Mouse (Mus musculus): ENCODE measurements around the gene 4930562C15Rik. TPM values are rescaled to one million over a fixed set of nuclear protein-coding genes. Genes with fewer than 3 reads are reported as not detected.

Gene 4930562C15Rik
- polyA plus RNA-seq, 1 experiment from 2014 or later: 0.44 TPM

- 67% methylated on average over 7 of the region's 7 CpGs for WGBS
- Histone ChIP-seq H3K27ac (no peak overlapping the region), H3K4me3 (no peak overlapping the region), H3K4me1 (peaks cover 37% of the 10 kb centered on the region), H3K27me3 (ENCODE audit: insufficient read depth, poor library complexity, severe bottlenecking) (no peaks in the 10 kb centered on the region), H3K9me3 (no peaks in the 10 kb centered on the region), H3K36me3 (peaks cover 3% of the 10 kb centered on the region; the same call in 1 of the 2 replicates)
- no peak for DNase-seq (ENCODE audit: low spot score)
Measured at GRCm38 (mm10) chr16:4901167-4901566, 66.0 kb downstream of the 4930562C15Rik start.

- Histone ChIP-seq H3K9me3 (no peaks in the 10 kb centered on the region), H3K4me3 (no peak overlapping the region), H3K36me3 (peaks cover 10% of the 10 kb centered on the region), H3K27me3 (ENCODE audit: insufficient read depth, poor library complexity, severe bottlenecking) (no peaks in the 10 kb centered on the region), H3K27ac (no peak overlapping the region), H3K4me1 (peaks cover 25% of the 10 kb centered on the region)
- DNase-seq (ENCODE audit: low spot score): no peak
- WGBS: 93% methylated on average over 2 of the region's 2 CpGs
Measured at GRCm38 (mm10) chr16:4902390-4902789, 67.2 kb downstream of the 4930562C15Rik start.

- H3K27me3 ChIP-seq (ENCODE audit: insufficient read depth, poor library complexity, severe bottlenecking): no peaks in the 10 kb centered on the region
- peaks cover 12% of the 10 kb centered on the region for H3K36me3 ChIP-seq
- no peak overlapping the region for H3K4me3 ChIP-seq
- peaks cover 22% of the 10 kb centered on the region for H3K4me1 ChIP-seq
- 0 out of 2 replicates have a peak overlapping the region, but pooled peaks have one; percentile 5 for H3K27ac ChIP-seq
- no peaks in the 10 kb centered on the region for H3K9me3 ChIP-seq
- no peak for DNase-seq (ENCODE audit: low spot score)
- 76% methylated on average over 6 of the region's 6 CpGs for WGBS
Measured at GRCm38 (mm10) chr16:4903491-4904102, 68.4 kb downstream of the 4930562C15Rik start.

- peaks cover 25% of the 10 kb centered on the region for H3K36me3 ChIP-seq
- 88% methylated on average over 3 of the region's 3 CpGs for WGBS
- H3K4me3 ChIP-seq: no peak overlapping the region
- DNase-seq (ENCODE audit: low spot score): no peak
- no peaks in the 10 kb centered on the region for H3K9me3 ChIP-seq
- H3K27me3 ChIP-seq (ENCODE audit: insufficient read depth, poor library complexity, severe bottlenecking): no peaks in the 10 kb centered on the region
- peaks cover 19% of the 10 kb centered on the region for H3K4me1 ChIP-seq
- H3K27ac ChIP-seq: no peak overlapping the region
Measured at GRCm38 (mm10) chr16:4904878-4905277, 69.7 kb downstream of the 4930562C15Rik start.

GRCm38 (mm10) chr16:4905591-4905990 lies 70.4 kb downstream of the 4930562C15Rik start:
- peaks cover 19% of the 10 kb centered on the region for H3K4me1 ChIP-seq
- H3K36me3 ChIP-seq: peaks cover 31% of the 10 kb centered on the region
- H3K4me3 ChIP-seq: no peak overlapping the region
- no peak for DNase-seq (ENCODE audit: low spot score)
- H3K9me3 ChIP-seq: no peaks in the 10 kb centered on the region
- 49% methylated on average over 1 of the region's 1 CpGs for WGBS
- no peaks in the 10 kb centered on the region for H3K27me3 ChIP-seq (ENCODE audit: insufficient read depth, poor library complexity, severe bottlenecking)
- H3K27ac ChIP-seq: no peak overlapping the region

- Histone ChIP-seq H3K4me1 (peaks cover 19% of the 10 kb centered on the region), H3K36me3 (peaks cover 41% of the 10 kb centered on the region), H3K9me3 (no peaks in the 10 kb centered on the region), H3K27ac (no peak overlapping the region), H3K27me3 (ENCODE audit: insufficient read depth, poor library complexity, severe bottlenecking) (no peaks in the 10 kb centered on the region), H3K4me3 (no peak overlapping the region)
- no peak for DNase-seq (ENCODE audit: low spot score)
Measured at GRCm38 (mm10) chr16:4906559-4906958, 71.3 kb downstream of the 4930562C15Rik start.

GRCm38 (mm10) chr16:4907386-4907785 lies 72.2 kb downstream of the 4930562C15Rik start:
- 71% methylated on average over 2 of the region's 2 CpGs for WGBS
- Histone ChIP-seq H3K36me3 (peaks cover 49% of the 10 kb centered on the region), H3K4me3 (no peak overlapping the region), H3K27me3 (ENCODE audit: insufficient read depth, poor library complexity, severe bottlenecking) (no peaks in the 10 kb centered on the region), H3K4me1 (peaks cover 16% of the 10 kb centered on the region), H3K27ac (no peak overlapping the region), H3K9me3 (no peaks in the 10 kb centered on the region)
- DNase-seq (ENCODE audit: low spot score): no peak

GRCm38 (mm10) chr16:4907972-4908371 lies 72.8 kb downstream of the 4930562C15Rik start:
- Histone ChIP-seq H3K4me3 (no peak overlapping the region), H3K27ac (no peak overlapping the region), H3K4me1 (peaks cover 20% of the 10 kb centered on the region), H3K36me3 (peaks cover 54% of the 10 kb centered on the region), H3K9me3 (no peaks in the 10 kb centered on the region), H3K27me3 (ENCODE audit: insufficient read depth, poor library complexity, severe bottlenecking) (no peaks in the 10 kb centered on the region)
- 57% methylated on average over 5 of the region's 5 CpGs for WGBS
- no peak for DNase-seq (ENCODE audit: low spot score)

GRCm38 (mm10) chr16:4909745-4910144 lies 74.5 kb downstream of the 4930562C15Rik start:
- H3K27ac ChIP-seq: no peak overlapping the region
- no peaks in the 10 kb centered on the region for H3K27me3 ChIP-seq (ENCODE audit: insufficient read depth, poor library complexity, severe bottlenecking)
- peaks cover 68% of the 10 kb centered on the region for H3K36me3 ChIP-seq
- peaks cover 22% of the 10 kb centered on the region for H3K4me1 ChIP-seq
- H3K4me3 ChIP-seq: no peak overlapping the region
- no peak for DNase-seq (ENCODE audit: low spot score)
- 100% methylated on average over 2 of the region's 2 CpGs for WGBS
- H3K9me3 ChIP-seq: no peaks in the 10 kb centered on the region

- 93% methylated on average over 8 of the region's 8 CpGs for WGBS
- Histone ChIP-seq H3K36me3 (peaks cover 75% of the 10 kb centered on the region), H3K27me3 (ENCODE audit: insufficient read depth, poor library complexity, severe bottlenecking) (no peaks in the 10 kb centered on the region), H3K4me1 (peaks cover 16% of the 10 kb centered on the region), H3K9me3 (no peaks in the 10 kb centered on the region), H3K27ac (no peak overlapping the region), H3K4me3 (no peak overlapping the region)
- no peak for DNase-seq (ENCODE audit: low spot score)
Measured at GRCm38 (mm10) chr16:4910758-4911157, 75.5 kb downstream of the 4930562C15Rik start.

- H3K27me3 ChIP-seq (ENCODE audit: insufficient read depth, poor library complexity, severe bottlenecking): no peaks in the 10 kb centered on the region
- H3K4me3 ChIP-seq: no peak overlapping the region
- H3K9me3 ChIP-seq: no peaks in the 10 kb centered on the region
- WGBS: 74% methylated on average over 10 of the region's 10 CpGs
- H3K36me3 ChIP-seq: peaks cover 85% of the 10 kb centered on the region
- peak overlapping the region; percentile 54 for H3K27ac ChIP-seq
- DNase-seq (ENCODE audit: low spot score): no peak
- peaks cover 20% of the 10 kb centered on the region for H3K4me1 ChIP-seq
Measured at GRCm38 (mm10) chr16:4912074-4912648, 76.9 kb downstream of the 4930562C15Rik start.

- Histone ChIP-seq H3K4me3 (peak overlapping the region; percentile 18; the same call in 1 of the 2 replicates), H3K27ac (peak overlapping the region; percentile 56), H3K9me3 (no peaks in the 10 kb centered on the region), H3K27me3 (ENCODE audit: insufficient read depth, poor library complexity, severe bottlenecking) (no peaks in the 10 kb centered on the region), H3K4me1 (peaks cover 20% of the 10 kb centered on the region), H3K36me3 (peaks cover 84% of the 10 kb centered on the region)
- DNase-seq (ENCODE audit: low spot score): no peak
- WGBS: 69% methylated on average over 11 of the region's 11 CpGs
Measured at GRCm38 (mm10) chr16:4912907-4913782, 77.9 kb downstream of the 4930562C15Rik start.

Measured in heart, embryonic 10.5 days (tissue).